ENCODE assay signal across 21 mouse cellular contexts in the genomic region with DNA sequence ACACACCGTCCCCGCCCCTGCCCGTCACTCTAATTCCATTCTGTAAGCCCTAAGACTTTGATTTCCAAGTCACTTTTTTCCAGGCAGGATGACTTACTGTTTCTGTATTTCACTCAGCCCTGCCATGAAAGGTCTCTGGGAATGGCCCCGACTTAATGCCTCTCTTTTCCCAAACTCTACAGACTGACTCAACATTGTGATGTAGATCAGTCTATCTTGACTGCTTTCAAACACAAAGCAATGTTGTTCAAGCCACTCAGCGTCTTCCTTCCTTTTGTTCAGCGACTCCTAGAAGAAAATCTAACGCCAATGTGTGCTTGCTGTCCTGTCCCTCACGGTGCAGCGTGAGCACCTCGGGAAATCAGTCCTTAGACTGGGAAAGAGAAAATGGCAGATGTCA.
A peak's percentile ranks its signal among the peaks of the same experiment; 100 is the strongest.
DNase-seq lines count a peak whose midpoint lies in the region; ATAC-seq and TF ChIP-seq lines count a peak whose summit lies in the region.
"Had no signal": no experiment of that assay in that cellular context is flagged by ENCODE, and none has a peak within 500 bp of the region (broad histone marks: within the 10 kb centered on the region; RNA-seq: fewer than 3 reads in every experiment).

No protein-coding gene starts in this region.

- H3K9ac ChIP-seq in hindbrain, embryonic 11.5 days (ENCODE audit: low read depth, low read length) = no peak overlapping the region
- no peak overlapping the region for H3K9ac ChIP-seq in hindbrain, postnatal 0 days (replicated peaks; ENCODE audit: low read length)
- H3K9ac ChIP-seq in midbrain, embryonic 15.5 days = no peak overlapping the region
- H3K9ac ChIP-seq: embryonic facial prominence, embryonic 15.5 days; heart, embryonic 15.5 days; hindbrain, embryonic 15.5 days had no signal

- no peaks in the 10 kb centered on the region for H3K9me3 ChIP-seq in hindbrain, embryonic 11.5 days (ENCODE audit: control insufficient read depth, low read length)
- H3K9me3 ChIP-seq in hindbrain, postnatal 0 days (ENCODE audit: low read length) = no peaks in the 10 kb centered on the region
- H3K9me3 ChIP-seq in midbrain, embryonic 15.5 days = no peaks in the 10 kb centered on the region
- H3K9me3 ChIP-seq: embryonic facial prominence, embryonic 15.5 days; heart, embryonic 15.5 days; hindbrain, embryonic 15.5 days had no signal

- H3K4me3 ChIP-seq in hindbrain, embryonic 11.5 days (ENCODE audit: low read depth, low read length) = no peak overlapping the region
- H3K4me3 ChIP-seq in hindbrain, postnatal 0 days (ENCODE audit: low read length) = no peak overlapping the region
- H3K4me3 ChIP-seq in midbrain, embryonic 15.5 days = no peak overlapping the region
- H3K4me3 ChIP-seq: embryonic facial prominence, embryonic 15.5 days; erythroblast, embryonic 14.5 days; heart, adult 2 months; heart, embryonic 15.5 days; hindbrain, embryonic 15.5 days had no signal

- WGBS in hindbrain, embryonic 11.5 days = 20% methylated on average over 10 of the region's 10 CpGs
- 30% methylated on average over 10 of the region's 10 CpGs for WGBS in hindbrain, postnatal 0 days
- WGBS in midbrain, embryonic 15.5 days = 12% methylated on average over 10 of the region's 10 CpGs

- H3K27ac ChIP-seq in hindbrain, embryonic 11.5 days (ENCODE audit: low read depth, low read length) = no peak overlapping the region
- H3K27ac ChIP-seq in hindbrain, postnatal 0 days = no peak overlapping the region
- no peak overlapping the region for H3K27ac ChIP-seq in midbrain, embryonic 15.5 days
- H3K27ac ChIP-seq: embryonic facial prominence, embryonic 15.5 days; heart, adult 2 months; heart, embryonic 15.5 days; hindbrain, embryonic 15.5 days had no signal

- H3K4me1 ChIP-seq in hindbrain, embryonic 11.5 days (replicated peaks; ENCODE audit: control insufficient read depth, insufficient read depth, low read length) = no peaks in the 10 kb centered on the region
- H3K4me1 ChIP-seq in hindbrain, postnatal 0 days (ENCODE audit: insufficient read depth, low read length) = no peaks in the 10 kb centered on the region
- H3K4me1 ChIP-seq in midbrain, embryonic 15.5 days = no peaks in the 10 kb centered on the region
- H3K4me1 ChIP-seq: embryonic facial prominence, embryonic 15.5 days; heart, embryonic 15.5 days; hindbrain, embryonic 15.5 days had no signal

- H3K27me3 ChIP-seq in hindbrain, embryonic 11.5 days (ENCODE audit: control insufficient read depth, insufficient read depth, low read length) = no peaks in the 10 kb centered on the region
- H3K27me3 ChIP-seq in hindbrain, postnatal 0 days (ENCODE audit: insufficient read depth, low read length) = no peaks in the 10 kb centered on the region
- H3K27me3 ChIP-seq in midbrain, embryonic 15.5 days (replicated peaks) = no peaks in the 10 kb centered on the region
- H3K27me3 ChIP-seq: embryonic facial prominence, embryonic 15.5 days; heart, embryonic 15.5 days; hindbrain, embryonic 15.5 days had no signal

- no peak overlapping the region for H3K4me2 ChIP-seq in hindbrain, embryonic 11.5 days (replicated peaks; ENCODE audit: low read depth, low read length)
- no peak overlapping the region for H3K4me2 ChIP-seq in hindbrain, postnatal 0 days (ENCODE audit: low read depth, low read length)
- no peak overlapping the region for H3K4me2 ChIP-seq in midbrain, embryonic 15.5 days
- H3K4me2 ChIP-seq: embryonic facial prominence, embryonic 15.5 days; heart, embryonic 11.5 days; heart, embryonic 15.5 days; hindbrain, embryonic 15.5 days had no signal

- TF ChIP-seq CTCF in hindbrain, postnatal 0 days (IDR thresholded peaks at IDR 0.05; ENCODE audit: low read depth) = no peak

- H3K36me3 ChIP-seq in hindbrain, embryonic 11.5 days (ENCODE audit: control insufficient read depth, insufficient read depth, low read length) = no peaks in the 10 kb centered on the region
- no peaks in the 10 kb centered on the region for H3K36me3 ChIP-seq in hindbrain, postnatal 0 days (ENCODE audit: insufficient read depth, low read length)
- no peaks in the 10 kb centered on the region for H3K36me3 ChIP-seq in midbrain, embryonic 15.5 days (replicated peaks)
- H3K36me3 ChIP-seq: embryonic facial prominence, embryonic 15.5 days; G1E; heart, embryonic 15.5 days; hindbrain, embryonic 15.5 days had no signal

- no peak for ATAC-seq in hindbrain, embryonic 11.5 days (ENCODE audit: low FRiP score)
- no peak for ATAC-seq in hindbrain, postnatal 0 days
- 0 out of 2 replicates have a peak, but pooled peaks have one; percentile 9 for ATAC-seq in midbrain, embryonic 15.5 days (replicated peaks)
- ATAC-seq: forebrain, embryonic 16.5 days had no signal

- peak; percentile 8 for DNase-seq in hindbrain, embryonic 11.5 days (ENCODE audit: low spot score)
- no peak for DNase-seq in hindbrain, postnatal 0 days (ENCODE audit: low spot score)
- peak; percentile 93 for DNase-seq in ES-CJ7 (ENCODE audit: low read depth, low spot score)
- peak; percentile 86 for DNase-seq in R1 (ENCODE audit: low read depth, low spot score)
- no peak for DNase-seq in gastrocnemius, adult 18-20 months (ENCODE audit: low spot score)
- DNase-seq: adrenal gland, adult 2 months; adrenal gland, postnatal 25 days; cerebellum, adult 18-20 months; cerebellum, adult 9-11 months; cerebellum, postnatal 36 days; gastrocnemius, postnatal 14 days; heart, adult 2 months; heart, postnatal 14 days had no signal

Comparison
In these comparisons a context has a peak if more than half of its experiments do, and no peak if none do; other contexts are left out.
1. DNase-seq: peak in hindbrain, embryonic 11.5 days (single experiment), ES-CJ7 (single experiment) and R1 (single experiment); none in hindbrain, postnatal 0 days (single experiment) and gastrocnemius, adult 18-20 months (single experiment).